ENCODE assay signal across 9 mouse cellular contexts in the genomic region with DNA sequence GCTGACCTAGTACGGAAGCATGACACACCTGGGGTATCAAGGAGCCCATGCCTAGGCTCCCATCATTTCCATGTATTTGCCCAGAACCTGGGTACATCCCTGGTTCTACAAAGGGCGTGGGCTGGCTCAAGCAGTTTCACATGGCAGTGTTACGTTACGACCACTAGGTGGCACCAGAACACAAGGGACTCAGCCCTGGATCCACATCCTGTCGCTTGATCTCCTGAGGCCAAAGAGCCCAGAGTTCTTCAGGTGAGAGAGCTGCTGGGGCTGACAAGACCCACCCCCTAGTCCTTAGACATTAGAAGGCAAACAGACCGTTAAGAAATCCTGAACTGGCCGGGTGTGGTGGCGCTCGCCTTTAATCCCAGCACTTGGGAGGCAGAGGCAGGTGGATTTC. TPM values are rescaled to one million over a fixed set of nuclear protein-coding genes. Genes with fewer than 3 reads are reported as not detected.
DNase-seq lines count a peak whose midpoint lies in the region; ATAC-seq and TF ChIP-seq lines count a peak whose summit lies in the region.
"Had no signal": no experiment of that assay in that cellular context is flagged by ENCODE, and none has a peak within 500 bp of the region (broad histone marks: within the 10 kb centered on the region; RNA-seq: fewer than 3 reads in every experiment).

No protein-coding gene starts in this region.

- H3K9ac ChIP-seq in heart, postnatal 0 days (replicated peaks; ENCODE audit: low read depth, low read length): no peak overlapping the region
- H3K9ac ChIP-seq: limb, embryonic 15.5 days had no signal

- H3K4me3 ChIP-seq in G1E (ENCODE audit: low read depth, low read length): no peak overlapping the region
- no peak overlapping the region for H3K4me3 ChIP-seq in heart, postnatal 0 days (ENCODE audit: low read depth, low read length)
- H3K4me3 ChIP-seq: limb, embryonic 15.5 days had no signal

- H3K9me3 ChIP-seq in G1E (replicated peaks): no peaks in the 10 kb centered on the region
- no peaks in the 10 kb centered on the region for H3K9me3 ChIP-seq in heart, postnatal 0 days (replicated peaks; ENCODE audit: control insufficient read depth, low read length)
- H3K9me3 ChIP-seq: limb, embryonic 15.5 days had no signal

- no peaks in the 10 kb centered on the region for H3K36me3 ChIP-seq in G1E (replicated peaks)
- peaks cover 16% of the 10 kb centered on the region for H3K36me3 ChIP-seq in heart, postnatal 0 days (replicated peaks; ENCODE audit: control insufficient read depth, insufficient read depth, low read length)

- no peak overlapping the region for H3K4me2 ChIP-seq in heart, postnatal 0 days (ENCODE audit: low read depth, low read length)
- H3K4me2 ChIP-seq: limb, embryonic 15.5 days had no signal

- TF ChIP-seq CTCF in G1E (IDR thresholded peaks at IDR 0.05; ENCODE audit: low read depth, low read length): peak; percentile 95
- TF ChIP-seq CTCF in brain, embryonic 14.5 days (IDR thresholded peaks at IDR 0.05; ENCODE audit: borderline replicate concordance, extremely low read depth, insufficient read depth, insufficient read length): peak; percentile 97
- TF ChIP-seq CTCF in heart, postnatal 0 days (IDR thresholded peaks at IDR 0.05; ENCODE audit: low read depth): peak; percentile 99

- DNase-seq in G1E (ENCODE audit: low spot score): peak; percentile 64
- DNase-seq in brain, embryonic 14.5 days (ENCODE audit: low read depth): peak; percentile 90
- DNase-seq in fibroblast of lung, adult 2 months (ENCODE audit: low read depth): peak; percentile 29
- DNase-seq in heart, postnatal 0 days (ENCODE audit: low spot score): peak; percentile 83
- peak; percentile 79 to 81 for DNase-seq in kidney, postnatal 36 days
- peak; percentile 72 to 79 for DNase-seq in lung, adult 18-20 months
- peak; percentile 71 for DNase-seq in retina, adult 2 months (ENCODE audit: low read depth, low spot score)
- DNase-seq in thymus, postnatal 14 days: peak; percentile 75

- TF ChIP-seq POLR2A in brain, embryonic 14.5 days (IDR thresholded peaks at IDR 0.05; ENCODE audit: borderline replicate concordance, extremely low read depth, insufficient read depth, insufficient read length, poor library complexity, severe bottlenecking): no peak

- WGBS in heart, postnatal 0 days: 11% methylated on average over 9 of the region's 9 CpGs

- H3K27me3 ChIP-seq in G1E (ENCODE audit: insufficient read depth, low read length): peaks cover 11% of the 10 kb centered on the region
- no peaks in the 10 kb centered on the region for H3K27me3 ChIP-seq in heart, postnatal 0 days (ENCODE audit: control insufficient read depth, insufficient read depth, low read length)
- H3K27me3 ChIP-seq: limb, embryonic 15.5 days had no signal

- no peak overlapping the region for H3K27ac ChIP-seq in heart, postnatal 0 days (ENCODE audit: low read depth)
- H3K27ac ChIP-seq: limb, embryonic 15.5 days had no signal

- no peaks in the 10 kb centered on the region for H3K4me1 ChIP-seq in G1E (ENCODE audit: insufficient read depth, low read depth, low read length)
- H3K4me1 ChIP-seq in heart, postnatal 0 days (ENCODE audit: control insufficient read depth, insufficient read depth): no peaks in the 10 kb centered on the region
- H3K4me1 ChIP-seq: limb, embryonic 15.5 days had no signal

- no peak for TF ChIP-seq EP300 in heart, postnatal 0 days (IDR thresholded peaks at IDR 0.05; ENCODE audit: low read depth)

- ATAC-seq in G1E (ENCODE audit: extremely low read depth, insufficient number of reproducible peaks, low FRiP score, poor library complexity, severe bottlenecking): no peak
- ATAC-seq in heart, postnatal 0 days (ENCODE audit: insufficient read depth, low read depth): peak; percentile 40; the same call in 1 of the 2 replicates

RNA-seq across cellular contexts. Expression of a gene that starts 24.6 kb away (rescaled TPM):
- total RNA-seq in G1E (2014; fragmentation: Nextera tagmentation) (77.8 and 97.9 TPM in 2 replicates), G1E (2017) (24.7 and 25.5 TPM in 2 replicates)
- polyA plus RNA-seq in G1E (2012): 72.3 and 85.9 TPM in 2 replicates
- 130 and 149 TPM in 2 replicates for polyA plus RNA-seq in brain, embryonic 14.5 days (2012; rRNA removed)
- total RNA-seq in heart, postnatal 0 days (2014; rRNA removed; ENCODE audit: low replicate concordance): 10.7 and 15.9 TPM in 2 replicates
- 9.8 and 11.1 TPM in 2 replicates for polyA plus RNA-seq in heart, postnatal 0 days (2015; fragmentation: Nextera tagmentation; extraction: Ambion mirVana)

Comparison
In these comparisons a context has a peak if more than half of its experiments do, and no peak if none do; other contexts are left out.
1. DNase-seq: peak in every context shown above with its lines; median percentile 90 in brain, embryonic 14.5 days; 83 in heart, postnatal 0 days; 80 in kidney, postnatal 36 days; 76 in lung, adult 18-20 months; 75 in thymus, postnatal 14 days; 71 in retina, adult 2 months; 64 in G1E; 29 in fibroblast of lung, adult 2 months.